Comparison of ENCODE assay signal across 16 mouse cellular contexts in genomic region chr7:67996202-67996960, GRCm38 (mm10). TPM values are rescaled to one million over a fixed set of nuclear protein-coding genes. Genes with fewer than 3 reads are reported as not detected.
A peak's percentile ranks its signal among the peaks of the same experiment; 100 is the strongest.
DNase-seq lines count a peak whose midpoint lies in the region; ATAC-seq and TF ChIP-seq lines count a peak whose summit lies in the region.
"Had no signal": no experiment of that assay in that cellular context is flagged by ENCODE, and none has a peak within 500 bp of the region (broad histone marks: within the 10 kb centered on the region; RNA-seq: fewer than 3 reads in every experiment).

No protein-coding gene starts in this region.

- no peak for TF ChIP-seq CTCF in testis, adult 2 months (IDR thresholded peaks at IDR 0.05; ENCODE audit: control insufficient read depth, insufficient read depth, insufficient replicate concordance, low read depth, low read length)
- no peak for TF ChIP-seq CTCF in midbrain, postnatal 0 days (IDR thresholded peaks at IDR 0.05)

- DNase-seq in heart, adult 11 months = no peak
- no peak for DNase-seq in liver, embryonic 11.5 days (ENCODE audit: low spot score)
- no peak for DNase-seq in testis, postnatal 10 days (ENCODE audit: low spot score)
- DNase-seq in midbrain, postnatal 0 days (ENCODE audit: low spot score) = no peak
- DNase-seq: adrenal gland, postnatal 14 days; cerebellum, adult 8-10 months; forebrain, postnatal 0 days; heart, postnatal 36 days; liver, postnatal 0 days; right cerebral cortex, postnatal 25 days; thymus, postnatal 14 days had no signal

- no peaks in the 10 kb centered on the region for H3K36me3 ChIP-seq in heart, embryonic 14.5 days (ENCODE audit: control insufficient read depth, insufficient read depth, low read length)
- H3K36me3 ChIP-seq in liver, embryonic 11.5 days (ENCODE audit: control insufficient read depth, insufficient read depth, low read length) = no peaks in the 10 kb centered on the region; the same call in 1 of the 2 replicates
- peaks cover 4% of the 10 kb centered on the region for H3K36me3 ChIP-seq in liver, embryonic 12.5 days
- no peaks in the 10 kb centered on the region for H3K36me3 ChIP-seq in testis, adult 2 months (ENCODE audit: control insufficient read depth, insufficient read depth, low read length)
- no peaks in the 10 kb centered on the region for H3K36me3 ChIP-seq in midbrain, postnatal 0 days (ENCODE audit: insufficient read depth, low read length)

- peaks cover 36 to 64% of the 10 kb centered on the region in 2 experiments for H3K4me1 ChIP-seq in heart, embryonic 14.5 days (ENCODE audit: control insufficient read depth in 2 of 2, insufficient read depth in 2 of 2, low read length in 2 of 2)
- peaks cover 39% of the 10 kb centered on the region for H3K4me1 ChIP-seq in liver, embryonic 11.5 days (replicated peaks; ENCODE audit: control insufficient read depth, insufficient read depth, low read length)
- peaks cover 76% of the 10 kb centered on the region for H3K4me1 ChIP-seq in liver, embryonic 12.5 days
- no peaks in the 10 kb centered on the region for H3K4me1 ChIP-seq in testis, adult 2 months (ENCODE audit: control insufficient read depth, insufficient read depth, low read length)
- H3K4me1 ChIP-seq in midbrain, postnatal 0 days (ENCODE audit: insufficient read depth, low read length) = peaks cover 13% of the 10 kb centered on the region; the same call in 1 of the 2 replicates

- H3K4me3 ChIP-seq in heart, embryonic 14.5 days (ENCODE audit: control insufficient read depth in 1 of 2, insufficient read depth in 1 of 2, low read depth in 1 of 2, low read length in 2 of 2) = no peak overlapping the region
- H3K4me3 ChIP-seq in liver, embryonic 11.5 days (ENCODE audit: low read depth, low read length) = no peak overlapping the region
- H3K4me3 ChIP-seq in liver, embryonic 12.5 days = no peak overlapping the region
- H3K4me3 ChIP-seq in testis, adult 2 months (ENCODE audit: control insufficient read depth, low read depth, low read length) = no peak overlapping the region
- H3K4me3 ChIP-seq in midbrain, postnatal 0 days (ENCODE audit: low read depth, low read length) = no peak overlapping the region
- H3K4me3 ChIP-seq: embryonic facial prominence, embryonic 13.5 days had no signal

- H3K9ac ChIP-seq in heart, embryonic 14.5 days (ENCODE audit: low read length) = no peak overlapping the region
- H3K9ac ChIP-seq in liver, embryonic 11.5 days (ENCODE audit: low read depth, low read length) = no peak overlapping the region
- no peak overlapping the region for H3K9ac ChIP-seq in liver, embryonic 12.5 days
- no peak overlapping the region for H3K9ac ChIP-seq in midbrain, postnatal 0 days (replicated peaks; ENCODE audit: low read length, poor library complexity, severe bottlenecking)
- H3K9ac ChIP-seq: embryonic facial prominence, embryonic 13.5 days; forebrain, postnatal 0 days; liver, postnatal 0 days had no signal

- no peak for ATAC-seq in heart, embryonic 14.5 days (ENCODE audit: insufficient number of reproducible peaks, insufficient read depth, low FRiP score, low read depth)
- ATAC-seq in liver, embryonic 11.5 days (replicated peaks; ENCODE audit: low FRiP score) = no peak
- no peak for ATAC-seq in liver, embryonic 12.5 days
- no peak for ATAC-seq in midbrain, postnatal 0 days (ENCODE audit: low FRiP score)
- ATAC-seq in monocyte, adult 5-6 weeks (replicated peaks; ENCODE audit: insufficient number of reproducible peaks, low FRiP score, low TSS enrichment, poor library complexity, severe bottlenecking) = no peak
- ATAC-seq: forebrain, postnatal 0 days; liver, postnatal 0 days had no signal

- WGBS in heart, embryonic 14.5 days = 34% methylated on average over 12 of the region's 12 CpGs
- WGBS in liver, embryonic 11.5 days = 61% methylated on average over 12 of the region's 12 CpGs
- 66% methylated on average over 12 of the region's 12 CpGs for WGBS in liver, embryonic 12.5 days (ENCODE audit: insufficient replicate concordance)
- 38% methylated on average over 12 of the region's 12 CpGs for WGBS in midbrain, postnatal 0 days

- H3K9me3 ChIP-seq in heart, embryonic 14.5 days (ENCODE audit: control insufficient read depth, low read length) = no peaks in the 10 kb centered on the region
- no peaks in the 10 kb centered on the region for H3K9me3 ChIP-seq in liver, embryonic 11.5 days (ENCODE audit: control insufficient read depth, low read length)
- no peaks in the 10 kb centered on the region for H3K9me3 ChIP-seq in liver, embryonic 12.5 days (replicated peaks)
- H3K9me3 ChIP-seq in midbrain, postnatal 0 days (ENCODE audit: low read length) = no peaks in the 10 kb centered on the region
- H3K9me3 ChIP-seq: embryonic facial prominence, embryonic 13.5 days had no signal

- TF ChIP-seq POLR2A in testis, adult 2 months (IDR thresholded peaks at IDR 0.05; ENCODE audit: control insufficient read depth, low read depth, low read length) = no peak

- no peaks in the 10 kb centered on the region for H3K27me3 ChIP-seq in heart, embryonic 14.5 days (ENCODE audit: control insufficient read depth, insufficient read depth, low read length)
- no peaks in the 10 kb centered on the region for H3K27me3 ChIP-seq in liver, embryonic 11.5 days (replicated peaks; ENCODE audit: control insufficient read depth, insufficient read depth, low read length)
- H3K27me3 ChIP-seq in liver, embryonic 12.5 days (replicated peaks) = no peaks in the 10 kb centered on the region
- H3K27me3 ChIP-seq in testis, adult 2 months (ENCODE audit: control insufficient read depth, insufficient read depth, low read length) = no peaks in the 10 kb centered on the region
- H3K27me3 ChIP-seq in midbrain, postnatal 0 days (ENCODE audit: insufficient read depth, low read length) = no peaks in the 10 kb centered on the region
- H3K27me3 ChIP-seq: embryonic facial prominence, embryonic 13.5 days had no signal

- 0 out of 4 replicates have a peak overlapping the region, but pooled peaks of 1 of the 2 experiments have one; percentile 1 for H3K27ac ChIP-seq in heart, embryonic 14.5 days (replicated peaks in 1 of 2; ENCODE audit: control insufficient read depth in 1 of 2, insufficient read depth in 1 of 2, low read depth in 2 of 2, low read length in 2 of 2)
- H3K27ac ChIP-seq in liver, embryonic 11.5 days (ENCODE audit: low read depth, low read length) = peak overlapping the region; percentile 38
- H3K27ac ChIP-seq in liver, embryonic 12.5 days = no peak overlapping the region
- peak overlapping the region; percentile 23; the same call in 1 of the 2 replicates for H3K27ac ChIP-seq in testis, adult 2 months (ENCODE audit: control insufficient read depth, insufficient read depth, low read depth, low read length)
- peak overlapping the region; percentile 32; the same call in 1 of the 2 replicates for H3K27ac ChIP-seq in midbrain, postnatal 0 days (ENCODE audit: low read depth, low read length)
- H3K27ac ChIP-seq: embryonic facial prominence, embryonic 13.5 days had no signal

- peak overlapping the region; percentile 5; the same call in 1 of the 2 replicates for H3K4me2 ChIP-seq in heart, embryonic 14.5 days (ENCODE audit: low read length)
- H3K4me2 ChIP-seq in liver, embryonic 11.5 days = no peak overlapping the region
- H3K4me2 ChIP-seq in liver, embryonic 12.5 days = no peak overlapping the region
- H3K4me2 ChIP-seq in midbrain, postnatal 0 days (ENCODE audit: low read depth, low read length, poor library complexity, severe bottlenecking) = no peak overlapping the region
- H3K4me2 ChIP-seq: embryonic facial prominence, embryonic 13.5 days had no signal

RNA-seq across cellular contexts. Expression of gene Igf1r, which starts 43.8 kb away (rescaled TPM):
- polyA plus RNA-seq in heart, embryonic 14.5 days (2014; fragmentation: Nextera tagmentation; extraction: Ambion mirVana) = 16.1 and 16.6 TPM in 2 replicates
- 9.2 and 10.2 TPM in 2 replicates for polyA plus RNA-seq in liver, embryonic 11.5 days (2014; fragmentation: Nextera tagmentation; extraction: Ambion mirVana)
- 8.5 and 9.6 TPM in 2 replicates for polyA plus RNA-seq in liver, embryonic 12.5 days (2016; fragmentation: Nextera tagmentation; extraction: Ambion mirVana)
- polyA plus RNA-seq in testis, adult 2 months (2012; rRNA removed) = 3.4 and 4.2 TPM in 2 replicates
- 39.2 and 40.3 TPM in 2 replicates for total RNA-seq in midbrain, postnatal 0 days (2014; rRNA removed)
- polyA plus RNA-seq in midbrain, postnatal 0 days (2015; fragmentation: Nextera tagmentation; extraction: Ambion mirVana) = 10.3 and 12.1 TPM in 2 replicates
- total RNA-seq in monocyte, adult 5-6 weeks (2017) = 7.3 to 13.2 TPM (median 9.1 TPM) in 3 replicates
